Mouse (Mus musculus) stomach, embryonic 16.5 days (tissue): ENCODE measurements around the gene Fxyd6. TPM values are rescaled to one million over a fixed set of nuclear protein-coding genes. Genes with fewer than 3 reads are reported as not detected.
A peak's percentile ranks its signal among the peaks of the same experiment; 100 is the strongest.

Experiments
- ATAC-seq: fragments of 200-750 bp; cut with Nextera tagmentation; 2 replicates; pipeline ENCODE4 v1.8.0; 2017; ENCODE audit warnings: moderate number of reproducible peaks, moderate TSS enrichment; ENCODE audit not compliant: insufficient read depth, low FRiP score
- H3K27ac ChIP-seq: fragments of 300-500 bp; sonication (generic); 2 replicates; pipeline ENCODE4 v1.5.1; 2014; ENCODE audit warnings: low read length
- H3K27me3 ChIP-seq: fragments of 300-500 bp; sonication (generic); 2 replicates; pipeline ENCODE4 v1.6.1; 2014; ENCODE audit warnings: low read length, control low read depth, mixed read lengths; ENCODE audit not compliant: control insufficient read depth, insufficient read depth
- H3K36me3 ChIP-seq: fragments of 300-500 bp; sonication (generic); 2 replicates; pipeline ENCODE4 v1.6.1; 2014; ENCODE audit warnings: low read length; ENCODE audit not compliant: control insufficient read depth, insufficient read depth
- H3K4me1 ChIP-seq: fragments of 300-500 bp; sonication (generic); 2 replicates; pipeline ENCODE4 v1.6.1; 2014; ENCODE audit warnings: low read length, control low read depth, mixed read lengths; ENCODE audit not compliant: control insufficient read depth, insufficient read depth
- H3K4me2 ChIP-seq: fragments of 300-500 bp; sonication (generic); 2 replicates; pipeline ENCODE4 v1.6.1; 2014; ENCODE audit warnings: low read depth, low read length, mixed read lengths
- H3K4me3 ChIP-seq: fragments of 300-500 bp; sonication (generic); replicated peaks from 2 replicates; pipeline ENCODE4 v1.5.1; 2014; ENCODE audit warnings: mild to moderate bottlenecking, low read length
- H3K9ac ChIP-seq: fragments of 300-500 bp; sonication (generic); 2 replicates; pipeline ENCODE4 v1.6.1; 2014; ENCODE audit warnings: low read length
- H3K9me3 ChIP-seq: fragments of 300-500 bp; sonication (generic); replicated peaks from 2 replicates; pipeline ENCODE4 v1.6.1; 2016; ENCODE audit warnings: low read length, control low read depth; ENCODE audit not compliant: control insufficient read depth
- whole genome bisulfite sequencing: fragments of 180-500 bp; shearing (Covaris S2); extraction: QIAGEN DNeasy Blood & Tissue Kit; methylation state at CpG from one replicate; pipeline ENCODE4 v1.1.7; 2014; 5-methylcytosine and 5-hydroxymethylcytosine counted together
- polyA plus RNA-seq: library from polyadenylated mRNA; unstranded; fragments of >200 nt; fragmentation: Nextera tagmentation; extraction: Ambion mirVana; gene quantifications from 2 replicates; pipeline ENCODE4 v1.2.1, GENCODE M21; 2015

The Fxyd6 gene
- polyA plus RNA-seq, 1 experiment from 2014 or later, result 66.3 TPM

DNA sequence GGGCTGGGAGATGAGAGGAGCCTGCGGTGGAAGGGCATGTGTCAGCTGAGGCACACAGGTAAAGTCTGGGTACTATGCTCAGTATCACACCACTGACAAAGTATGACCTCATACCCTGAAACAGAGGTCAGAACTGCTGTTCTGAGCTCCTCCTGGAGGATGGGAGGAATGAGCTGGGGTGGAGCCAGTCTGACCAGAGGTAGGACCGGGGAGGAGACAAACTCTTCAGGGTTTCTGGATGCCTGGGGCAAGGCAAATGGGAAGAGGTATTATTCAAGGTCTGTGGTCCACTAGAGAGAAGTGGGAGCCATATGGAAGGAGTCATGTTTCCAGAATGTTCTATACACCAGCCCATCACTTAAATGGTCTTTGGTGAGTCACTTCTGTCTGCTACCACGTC is 41.1 kb downstream of the Fxyd6 start:
- WGBS, result 86% methylated on average over 3 of the region's 3 CpGs
- ATAC-seq, result no peak
- H3K9me3 ChIP-seq, result no peaks in the 10 kb centered on the region
- no peak overlapping the region for H3K27ac ChIP-seq
- no peak overlapping the region for H3K9ac ChIP-seq
- peaks cover 7% of the 10 kb centered on the region; the same call in 1 of the 2 replicates for H3K4me1 ChIP-seq
- no peaks in the 10 kb centered on the region for H3K27me3 ChIP-seq
- H3K36me3 ChIP-seq, result no peaks in the 10 kb centered on the region
- H3K4me2 ChIP-seq, result no peak overlapping the region
- no peak overlapping the region for H3K4me3 ChIP-seq

GRCm38 (mm10) chr9:45411803-45412202 is 41.8 kb downstream of the Fxyd6 start:
- Histone ChIP-seq H3K27ac (no peak overlapping the region), H3K27me3 (no peaks in the 10 kb centered on the region), H3K36me3 (no peaks in the 10 kb centered on the region), H3K9ac (0 out of 2 replicates have a peak overlapping the region, but pooled peaks have one; percentile 20), H3K4me2 (peak overlapping the region; percentile 49), H3K9me3 (no peaks in the 10 kb centered on the region), H3K4me3 (peak overlapping the region; percentile 13; the same call in 1 of the 2 replicates), H3K4me1 (peaks cover 7% of the 10 kb centered on the region; the same call in 1 of the 2 replicates)
- ATAC-seq, result peak; percentile 23; the same call in 1 of the 2 replicates
- WGBS, result 14% methylated on average over 7 of the region's 7 CpGs

GRCm38 (mm10) chr9:45412287-45412686 is 42.3 kb downstream of the Fxyd6 start:
- Histone ChIP-seq H3K4me2 (peak overlapping the region; percentile 49), H3K27ac (no peak overlapping the region), H3K36me3 (no peaks in the 10 kb centered on the region), H3K9ac (0 out of 2 replicates have a peak overlapping the region, but pooled peaks have one; percentile 20), H3K4me1 (peaks cover 7% of the 10 kb centered on the region; the same call in 1 of the 2 replicates), H3K9me3 (no peaks in the 10 kb centered on the region), H3K27me3 (no peaks in the 10 kb centered on the region), H3K4me3 (0 out of 2 replicates have a peak overlapping the region, but pooled peaks have one; percentile 13)
- WGBS, result 9% methylated on average over 10 of the region's 10 CpGs
- 0 out of 2 replicates have a peak, but pooled peaks have one; percentile 11 for ATAC-seq

DNA sequence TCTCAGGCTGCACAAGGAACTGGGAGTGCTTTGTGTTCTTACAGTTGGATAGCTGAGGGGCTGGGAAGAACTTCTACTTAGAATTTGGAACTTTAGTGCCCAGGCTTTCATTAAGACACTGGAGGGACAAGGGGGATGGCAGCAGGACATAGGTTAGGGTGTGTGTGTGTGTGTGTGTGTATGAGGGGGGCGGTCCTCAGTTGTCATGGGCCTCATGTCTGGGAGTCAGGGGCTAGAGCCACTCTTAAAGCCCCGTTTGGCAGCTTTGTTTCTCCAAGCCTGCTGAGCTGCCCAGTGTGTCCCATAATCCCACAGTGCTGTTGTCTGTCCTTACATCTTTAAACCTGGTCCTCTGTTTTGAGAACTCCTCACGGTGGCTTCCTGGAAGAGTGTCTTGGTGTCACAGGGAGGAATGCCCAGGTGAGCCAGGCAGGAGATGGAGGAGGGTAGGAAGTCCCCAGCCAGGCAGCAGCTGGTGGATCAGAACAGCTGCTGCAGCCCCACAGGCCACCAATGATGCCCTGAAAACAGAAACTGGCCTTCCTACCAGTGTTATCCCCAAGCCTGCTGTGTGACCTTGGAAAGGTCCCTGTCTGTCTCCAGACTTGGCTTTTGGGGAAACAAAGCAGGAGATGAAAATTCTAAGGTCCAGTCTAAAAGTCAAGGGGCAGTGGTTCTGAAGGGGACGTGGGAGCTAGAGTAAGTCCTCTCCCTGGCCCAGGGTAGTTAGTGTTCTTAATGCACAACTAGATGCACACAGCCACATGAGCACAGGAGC is 42.9 kb downstream of the Fxyd6 start:
- no peaks in the 10 kb centered on the region for H3K27me3 ChIP-seq
- peaks cover 7% of the 10 kb centered on the region; the same call in 1 of the 2 replicates for H3K4me1 ChIP-seq
- H3K36me3 ChIP-seq, result no peaks in the 10 kb centered on the region
- no peak overlapping the region for H3K4me2 ChIP-seq
- no peak overlapping the region for H3K27ac ChIP-seq
- no peaks in the 10 kb centered on the region for H3K9me3 ChIP-seq
- H3K9ac ChIP-seq, result no peak overlapping the region
- ATAC-seq, result no peak
- no peak overlapping the region for H3K4me3 ChIP-seq
- WGBS, result 72% methylated on average over 4 of the region's 4 CpGs

DNA sequence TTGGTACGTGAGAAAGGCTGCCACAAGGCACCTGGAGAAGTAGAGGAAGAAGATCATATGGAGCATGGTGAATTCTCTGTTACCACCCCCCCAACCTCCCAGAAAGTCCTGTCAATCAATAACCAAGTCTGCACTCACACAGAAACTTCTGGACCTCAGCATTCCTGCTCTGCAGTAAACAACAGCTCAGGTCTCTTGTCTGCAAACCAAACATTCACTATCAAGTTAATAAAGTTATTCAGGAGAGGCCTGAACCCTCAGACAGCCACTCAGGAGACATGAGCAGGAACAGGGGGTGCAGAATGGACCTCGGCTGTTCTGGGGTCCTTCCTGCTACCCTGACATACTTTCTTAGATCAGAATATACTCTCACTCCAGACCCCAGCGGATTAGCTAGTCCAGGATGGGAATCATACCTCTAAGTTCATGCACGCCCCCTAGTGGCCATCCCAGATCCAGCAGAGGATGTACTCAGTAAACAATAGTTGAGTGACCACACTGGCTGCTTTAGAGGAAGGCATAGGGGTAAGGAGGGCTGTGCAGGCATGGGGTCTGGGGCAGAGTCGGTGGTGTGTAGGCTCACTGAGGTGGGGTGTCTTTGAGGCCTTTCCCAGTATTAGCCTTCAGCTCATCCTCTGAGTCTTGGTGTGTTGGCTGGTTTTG is 43.6 kb downstream of the Fxyd6 start:
- H3K27me3 ChIP-seq, result no peaks in the 10 kb centered on the region
- no peak overlapping the region for H3K4me3 ChIP-seq
- peaks cover 4% of the 10 kb centered on the region; the same call in 1 of the 2 replicates for H3K4me1 ChIP-seq
- H3K36me3 ChIP-seq, result no peaks in the 10 kb centered on the region
- no peak for ATAC-seq
- no peak overlapping the region for H3K9ac ChIP-seq
- H3K4me2 ChIP-seq, result no peak overlapping the region
- H3K9me3 ChIP-seq, result no peaks in the 10 kb centered on the region
- H3K27ac ChIP-seq, result no peak overlapping the region
- 52% methylated on average over 5 of the region's 5 CpGs for WGBS

GRCm38 (mm10) chr9:45415912-45416311 is 45.9 kb downstream of the Fxyd6 start:
- no peak for ATAC-seq
- Histone ChIP-seq H3K27me3 (no peaks in the 10 kb centered on the region), H3K4me1 (peaks cover 4% of the 10 kb centered on the region; the same call in 1 of the 2 replicates), H3K9ac (no peak overlapping the region), H3K4me2 (no peak overlapping the region), H3K9me3 (no peaks in the 10 kb centered on the region), H3K4me3 (no peak overlapping the region), H3K36me3 (no peaks in the 10 kb centered on the region), H3K27ac (no peak overlapping the region)
- WGBS, result 49% methylated on average over 4 of the region's 4 CpGs

DNA sequence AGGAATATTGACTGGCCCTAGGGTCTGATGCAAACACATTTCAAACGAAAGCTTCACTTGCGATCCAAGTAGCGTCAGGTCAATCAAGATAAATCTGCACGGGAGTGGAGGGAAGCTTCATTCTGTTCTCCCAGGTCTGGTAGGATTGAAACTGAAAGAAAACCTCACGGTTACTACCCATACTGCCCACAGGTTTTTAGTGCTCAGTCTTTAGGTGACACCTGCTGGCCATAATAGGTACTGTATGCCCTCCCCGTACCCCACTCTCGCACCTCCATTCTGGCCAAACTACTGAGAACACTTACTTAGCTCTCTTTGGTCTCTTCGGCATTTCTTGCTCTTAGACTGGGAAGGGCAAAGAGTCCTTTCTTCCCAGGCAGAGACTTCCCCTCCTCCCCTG is 47.3 kb downstream of the Fxyd6 start:
- H3K4me1 ChIP-seq, result no peaks in the 10 kb centered on the region
- H3K9ac ChIP-seq, result peak overlapping the region; percentile 50; the same call in 1 of the 2 replicates
- peak overlapping the region; percentile 38 for H3K4me2 ChIP-seq
- H3K27ac ChIP-seq, result no peak overlapping the region
- H3K9me3 ChIP-seq, result no peaks in the 10 kb centered on the region
- peak overlapping the region; percentile 26; the same call in 1 of the 2 replicates for H3K4me3 ChIP-seq
- no peaks in the 10 kb centered on the region for H3K27me3 ChIP-seq
- H3K36me3 ChIP-seq, result no peaks in the 10 kb centered on the region
- peak; percentile 66; the same call in 1 of the 2 replicates for ATAC-seq
- WGBS, result 15% methylated on average over 8 of the region's 8 CpGs

GRCm38 (mm10) chr9:45418252-45418651 is 48.3 kb downstream of the Fxyd6 start:
- Histone ChIP-seq H3K4me3 (no peak overlapping the region), H3K4me2 (no peak overlapping the region), H3K9me3 (no peaks in the 10 kb centered on the region), H3K4me1 (no peaks in the 10 kb centered on the region), H3K27ac (no peak overlapping the region), H3K27me3 (no peaks in the 10 kb centered on the region), H3K9ac (no peak overlapping the region), H3K36me3 (no peaks in the 10 kb centered on the region)
- ATAC-seq, result no peak
- 67% methylated on average over 8 of the region's 8 CpGs for WGBS

GRCm38 (mm10) chr9:45421209-45421608 is 51.2 kb downstream of the Fxyd6 start:
- H3K9ac ChIP-seq, result no peak overlapping the region
- no peak overlapping the region for H3K4me3 ChIP-seq
- 62% methylated on average over 8 of the region's 8 CpGs for WGBS
- no peaks in the 10 kb centered on the region for H3K27me3 ChIP-seq
- no peaks in the 10 kb centered on the region for H3K36me3 ChIP-seq
- H3K9me3 ChIP-seq, result no peaks in the 10 kb centered on the region
- H3K4me2 ChIP-seq, result no peak overlapping the region
- no peak overlapping the region for H3K27ac ChIP-seq
- H3K4me1 ChIP-seq, result no peaks in the 10 kb centered on the region
- no peak for ATAC-seq
